Mouse (Mus musculus) hindbrain, embryonic 16.5 days (tissue): Measurements from ENCODE around the gene Ces1a. TPM values are rescaled to one million over a fixed set of nuclear protein-coding genes. Genes with fewer than 3 reads are reported as not detected.
A peak's percentile ranks its signal among the peaks of the same experiment; 100 is the strongest.

ENCODE experiments used
- ATAC-seq: fragments of 200-750 bp; cut with Nextera tagmentation; 2 replicates; pipeline ENCODE4 v1.8.0; 2017; ENCODE audit warnings: moderate TSS enrichment, moderate library complexity
- H3K27ac ChIP-seq: fragments of 300-500 bp; sonication (generic); 2 replicates; pipeline ENCODE4 v1.5.1; 2014; ENCODE audit warnings: low read depth, mild to moderate bottlenecking, control low read depth, low read length, moderate library complexity
- H3K27me3 ChIP-seq: fragments of 300-500 bp; sonication (generic); replicated peaks from 2 replicates; pipeline ENCODE4 v1.6.1; 2014; ENCODE audit warnings: low read length; ENCODE audit not compliant: control insufficient read depth, insufficient read depth
- H3K36me3 ChIP-seq: fragments of 300-500 bp; sonication (generic); 2 replicates; pipeline ENCODE4 v1.6.1; 2014; ENCODE audit warnings: mild to moderate bottlenecking, low read length, moderate library complexity, mixed read lengths; ENCODE audit not compliant: control insufficient read depth, insufficient read depth
- H3K4me1 ChIP-seq: fragments of 300-500 bp; sonication (generic); 2 replicates; pipeline ENCODE4 v1.6.1; 2014; ENCODE audit warnings: low read depth, low read length; ENCODE audit not compliant: control insufficient read depth, insufficient read depth
- H3K4me2 ChIP-seq: fragments of 300-500 bp; sonication (generic); 2 replicates; pipeline ENCODE4 v1.6.1; 2014; ENCODE audit warnings: mild to moderate bottlenecking, low read length, control low read depth, moderate library complexity
- H3K4me3 ChIP-seq: fragments of 300-500 bp; sonication (generic); 2 replicates; pipeline ENCODE4 v1.5.1; 2014; ENCODE audit warnings: mild to moderate bottlenecking, low read length, control low read depth, moderate library complexity
- H3K9ac ChIP-seq: fragments of 300-500 bp; sonication (generic); 2 replicates; pipeline ENCODE4 v1.6.1; 2014; ENCODE audit warnings: low read depth, mild to moderate bottlenecking, control low read depth, low read length, moderate library complexity
- H3K9me3 ChIP-seq: fragments of 300-500 bp; sonication (generic); 2 replicates; pipeline ENCODE4 v1.6.1; 2014; ENCODE audit warnings: mild to moderate bottlenecking, low read length, moderate library complexity; ENCODE audit not compliant: control insufficient read depth
- WGBS: fragments of 180-500 bp; shearing (Covaris S2); extraction: QIAGEN DNeasy Blood & Tissue Kit; methylation state at CpG from one replicate; pipeline ENCODE4 v1.1.7; 2014; 5-methylcytosine and 5-hydroxymethylcytosine counted together
- polyA plus RNA-seq: library from polyadenylated mRNA; unstranded; fragments of >200 nt; fragmentation: Nextera tagmentation; extraction: Ambion mirVana; gene quantifications from 2 replicates; pipeline ENCODE4 v1.2.1, GENCODE M21; 2015

Gene Ces1a
- polyA plus RNA-seq, 1 experiment from 2014 or later = not detected

GRCm38 (mm10) chr8:93012226-93012625 lies 35.8 kb downstream of the Ces1a start:
- H3K9me3 ChIP-seq = no peaks in the 10 kb centered on the region
- no peaks in the 10 kb centered on the region for H3K36me3 ChIP-seq
- no peak overlapping the region for H3K4me3 ChIP-seq
- no peaks in the 10 kb centered on the region for H3K27me3 ChIP-seq
- H3K4me2 ChIP-seq = no peak overlapping the region
- WGBS = 76% methylated on average over 6 of the region's 6 CpGs
- H3K9ac ChIP-seq = no peak overlapping the region
- H3K27ac ChIP-seq = no peak overlapping the region
- no peaks in the 10 kb centered on the region for H3K4me1 ChIP-seq
- ATAC-seq = no peak

- Histone ChIP-seq H3K4me1 (no peaks in the 10 kb centered on the region), H3K4me3 (no peak overlapping the region), H3K9me3 (no peaks in the 10 kb centered on the region), H3K27ac (no peak overlapping the region), H3K9ac (no peak overlapping the region), H3K36me3 (no peaks in the 10 kb centered on the region), H3K27me3 (no peaks in the 10 kb centered on the region), H3K4me2 (no peak overlapping the region)
- ATAC-seq = peak; percentile 85
- 13% methylated on average over 9 of the region's 9 CpGs for WGBS
These were observed 36.6 kb downstream of the Ces1a start for GRCm38 (mm10) chr8:93011439-93011838.

GRCm38 (mm10) chr8:93010286-93010685 lies 37.7 kb downstream of the Ces1a start:
- no peak for ATAC-seq
- Histone ChIP-seq H3K9me3 (no peaks in the 10 kb centered on the region), H3K27me3 (no peaks in the 10 kb centered on the region), H3K36me3 (no peaks in the 10 kb centered on the region), H3K4me1 (no peaks in the 10 kb centered on the region), H3K9ac (no peak overlapping the region), H3K4me3 (no peak overlapping the region), H3K27ac (no peak overlapping the region), H3K4me2 (no peak overlapping the region)
- WGBS = 29% methylated on average over 5 of the region's 5 CpGs

- no peaks in the 10 kb centered on the region for H3K4me1 ChIP-seq
- H3K27me3 ChIP-seq = no peaks in the 10 kb centered on the region
- no peak overlapping the region for H3K4me3 ChIP-seq
- ATAC-seq = no peak
- H3K27ac ChIP-seq = no peak overlapping the region
- H3K9me3 ChIP-seq = no peaks in the 10 kb centered on the region
- no peak overlapping the region for H3K4me2 ChIP-seq
- no peak overlapping the region for H3K9ac ChIP-seq
- WGBS = 35% methylated on average over 2 of the region's 2 CpGs
- no peaks in the 10 kb centered on the region for H3K36me3 ChIP-seq
These were observed 49.4 kb downstream of the Ces1a start for GRCm38 (mm10) chr8:92998600-92998999.

- Histone ChIP-seq H3K9ac (no peak overlapping the region), H3K4me1 (no peaks in the 10 kb centered on the region), H3K27ac (no peak overlapping the region), H3K36me3 (no peaks in the 10 kb centered on the region), H3K4me3 (no peak overlapping the region), H3K9me3 (no peaks in the 10 kb centered on the region), H3K4me2 (no peak overlapping the region), H3K27me3 (no peaks in the 10 kb centered on the region)
- WGBS = 37% methylated on average over 5 of the region's 5 CpGs
- no peak for ATAC-seq
These were observed 51.2 kb downstream of the Ces1a start for GRCm38 (mm10) chr8:92996840-92997239.

GRCm38 (mm10) chr8:92984376-92984775 lies 63.6 kb downstream of the Ces1a start:
- Histone ChIP-seq H3K27me3 (no peaks in the 10 kb centered on the region), H3K4me3 (no peak overlapping the region), H3K4me2 (no peak overlapping the region), H3K36me3 (no peaks in the 10 kb centered on the region), H3K9me3 (no peaks in the 10 kb centered on the region), H3K4me1 (no peaks in the 10 kb centered on the region), H3K9ac (no peak overlapping the region), H3K27ac (no peak overlapping the region)
- ATAC-seq = no peak
- WGBS = 67% methylated on average over 2 of the region's 2 CpGs

- WGBS = 85% methylated on average over 3 of the region's 3 CpGs
These were observed 65.5 kb downstream of the Ces1a start for GRCm38 (mm10) chr8:92982491-92982890.

GRCm38 (mm10) chr8:92976656-92977055 lies 71.3 kb downstream of the Ces1a start:
- Histone ChIP-seq H3K4me2 (no peak overlapping the region), H3K36me3 (no peaks in the 10 kb centered on the region), H3K9me3 (no peaks in the 10 kb centered on the region), H3K4me3 (no peak overlapping the region), H3K4me1 (peaks cover 3% of the 10 kb centered on the region; the same call in 1 of the 2 replicates), H3K27me3 (no peaks in the 10 kb centered on the region), H3K27ac (no peak overlapping the region), H3K9ac (no peak overlapping the region)
- ATAC-seq = no peak
- 92% methylated on average over 5 of the region's 5 CpGs for WGBS

More at GRCm38 (mm10) chr8:92982491-92982890, 65.5 kb downstream of the Ces1a start:
- Histone ChIP-seq H3K9ac (no peak overlapping the region), H3K4me3 (no peak overlapping the region), H3K27ac (no peak overlapping the region), H3K4me1 (no peaks in the 10 kb centered on the region), H3K4me2 (no peak overlapping the region), H3K27me3 (no peaks in the 10 kb centered on the region), H3K36me3 (no peaks in the 10 kb centered on the region), H3K9me3 (no peaks in the 10 kb centered on the region)
- no peak for ATAC-seq

- H3K9ac ChIP-seq = no peak overlapping the region
- no peaks in the 10 kb centered on the region for H3K27me3 ChIP-seq
- peaks cover 3% of the 10 kb centered on the region; the same call in 1 of the 2 replicates for H3K4me1 ChIP-seq
- no peaks in the 10 kb centered on the region for H3K36me3 ChIP-seq
- no peak overlapping the region for H3K4me2 ChIP-seq
- 45% methylated on average over 5 of the region's 5 CpGs for WGBS
- no peak overlapping the region for H3K27ac ChIP-seq
- no peak overlapping the region for H3K4me3 ChIP-seq
- peak; percentile 85 for ATAC-seq
- no peaks in the 10 kb centered on the region for H3K9me3 ChIP-seq
These were observed 75.0 kb downstream of the Ces1a start for GRCm38 (mm10) chr8:92972949-92973348.
